Mouse (Mus musculus) megakaryocyte, embryonic 14.5 days (primary cell): ENCODE measurements around the gene Dbr1. TPM values are rescaled to one million over a fixed set of nuclear protein-coding genes. Genes with fewer than 3 reads are reported as not detected.

ENCODE experiments used
- H3K27me3 ChIP-seq: replicated peaks from 2 replicates; pipeline ENCODE3; 2012; ENCODE audit warnings: inconsistent platforms
- H3K36me3 ChIP-seq: replicated peaks from 2 replicates; pipeline ENCODE3; 2012; ENCODE audit warnings: low read length, inconsistent platforms, mixed read lengths
- H3K4me1 ChIP-seq: 2 replicates; pipeline ENCODE4 v1.6.1; 2012; ENCODE audit warnings: inconsistent platforms
- H3K4me3 ChIP-seq: replicated peaks from 2 replicates; pipeline ENCODE3; 2012; ENCODE audit warnings: moderate library complexity, mild to moderate bottlenecking, inconsistent platforms
- H3K9me3 ChIP-seq: 2 replicates; pipeline ENCODE4 v1.6.1; 2012; ENCODE audit warnings: inconsistent platforms
- FLI1 ChIP-seq: IDR thresholded peaks from 2 replicates; pipeline ENCODE4 v1.6.1; 2012; ENCODE audit warnings: low read length, inconsistent platforms, mixed read lengths
- GATA1 ChIP-seq: IDR thresholded peaks from 3 replicates; pipeline ENCODE4 v1.6.1; 2012; ENCODE audit warnings: mixed read lengths, low read length, inconsistent platforms, borderline replicate concordance
- polyA plus RNA-seq: library from polyadenylated mRNA; stranded (reverse); fragments of >175 nt; gene quantifications from 2 replicates; pipeline ENCODE4 v1.2.3, GENCODE M21; 2012; ENCODE audit warnings: low replicate concordance; ENCODE audit not compliant: insufficient read depth

Dbr1 gene
- polyA plus RNA-seq = 12.1 and 13.5 TPM in 2 replicates

DNA sequence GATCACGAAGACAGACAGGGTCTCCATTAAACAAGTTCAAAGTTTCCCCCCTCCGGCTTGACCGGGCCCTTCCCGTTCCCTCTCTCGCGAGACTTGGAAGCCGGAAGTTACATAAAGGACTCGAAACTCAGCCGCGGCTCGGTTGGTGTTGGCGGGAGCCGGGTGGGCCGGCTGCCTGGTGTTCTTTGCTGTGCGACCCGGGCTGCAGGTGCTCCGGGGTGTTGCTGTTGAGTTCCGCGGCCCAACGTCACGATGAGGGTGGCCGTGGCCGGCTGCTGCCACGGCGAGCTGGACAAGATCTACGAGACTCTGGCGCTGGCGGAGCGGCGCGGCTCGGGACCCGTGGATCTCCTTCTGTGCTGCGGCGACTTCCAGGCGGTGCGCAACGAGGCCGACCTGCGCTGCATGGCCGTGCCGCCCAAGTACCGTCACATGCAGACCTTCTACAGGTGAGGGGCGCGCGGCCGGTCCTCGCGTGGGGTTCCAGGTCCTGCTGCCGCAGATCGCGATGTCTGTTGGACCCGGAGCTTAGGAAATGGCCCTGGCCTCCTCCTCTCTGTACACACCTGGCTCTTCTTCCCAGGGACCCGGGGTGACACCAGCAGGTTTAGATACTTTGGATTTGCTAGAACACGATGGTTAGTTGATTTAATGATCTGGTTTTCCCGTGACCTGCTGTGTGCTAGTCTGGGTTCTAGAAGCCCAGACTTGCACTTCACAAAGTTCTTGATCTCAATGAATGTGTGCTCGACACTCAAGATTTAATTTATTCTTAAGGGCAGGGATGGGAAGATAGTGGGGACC, at the start of gene Dbr1:
TSS of gene Dbr1 (plus strand) at position 123 of the 804 bp plus-strand sequence.
- Histone ChIP-seq H3K36me3 (peaks cover 21% of the 10 kb centered on the region), H3K4me1 (peaks cover 42% of the 10 kb centered on the region), H3K9me3 (no peaks in the 10 kb centered on the region), H3K4me3 (peak within 1 kb of the TSS; percentile 100), H3K27me3 (no peaks in the 10 kb centered on the region)
- TF ChIP-seq GATA1 (no peak), FLI1 (peak; percentile 63; the same call in 1 of the 2 replicates)

DNA sequence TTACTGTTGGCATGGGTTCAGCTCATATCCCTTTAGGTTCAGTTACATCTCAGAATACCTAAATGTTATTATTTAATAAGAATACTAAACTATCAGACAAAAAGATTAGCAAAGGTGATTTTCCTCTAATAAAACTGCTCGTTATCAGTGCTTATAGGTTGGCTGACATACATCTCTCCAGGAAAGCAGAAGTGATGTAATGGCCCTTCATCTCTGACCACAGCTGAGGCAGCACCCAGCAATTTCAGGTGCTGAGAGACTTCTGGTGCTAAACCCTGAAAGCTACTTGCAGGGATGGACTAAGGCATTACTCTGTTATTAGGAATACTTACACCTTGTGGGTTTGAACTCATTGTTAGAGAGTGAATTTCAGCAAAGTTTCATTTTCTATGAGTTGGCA, 43.7 kb upstream of the Dbr1 start:
- H3K27me3 ChIP-seq = no peaks in the 10 kb centered on the region
- TF ChIP-seq GATA1 (no peak), FLI1 (no peak)
- peaks cover 93% of the 10 kb centered on the region for H3K36me3 ChIP-seq
- H3K9me3 ChIP-seq = no peaks in the 10 kb centered on the region
- no peak overlapping the region for H3K4me3 ChIP-seq
- no peaks in the 10 kb centered on the region for H3K4me1 ChIP-seq

DNA sequence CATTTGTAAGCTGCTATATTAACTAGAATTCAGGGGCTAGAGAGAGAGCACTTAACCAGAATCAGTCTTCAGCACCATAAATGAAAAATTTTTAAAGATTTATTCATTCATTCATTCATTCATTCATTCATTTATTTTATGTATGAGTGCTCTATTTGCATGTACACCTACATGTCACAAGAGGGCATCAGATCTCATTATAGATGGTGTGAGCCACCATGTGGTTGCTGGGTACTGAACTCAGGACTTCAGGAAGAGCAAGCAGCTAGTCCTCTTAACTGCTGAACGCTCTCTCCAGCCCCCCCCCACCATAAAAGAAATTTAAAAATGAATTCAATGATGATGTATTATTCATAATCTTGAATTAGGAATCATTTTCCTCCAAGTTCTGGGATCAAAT, 29.3 kb upstream of the Dbr1 start:
- TF ChIP-seq FLI1 (no peak), GATA1 (no peak)
- Histone ChIP-seq H3K9me3 (no peaks in the 10 kb centered on the region), H3K4me1 (no peaks in the 10 kb centered on the region), H3K4me3 (no peak overlapping the region), H3K36me3 (peaks cover 23% of the 10 kb centered on the region), H3K27me3 (no peaks in the 10 kb centered on the region)

DNA sequence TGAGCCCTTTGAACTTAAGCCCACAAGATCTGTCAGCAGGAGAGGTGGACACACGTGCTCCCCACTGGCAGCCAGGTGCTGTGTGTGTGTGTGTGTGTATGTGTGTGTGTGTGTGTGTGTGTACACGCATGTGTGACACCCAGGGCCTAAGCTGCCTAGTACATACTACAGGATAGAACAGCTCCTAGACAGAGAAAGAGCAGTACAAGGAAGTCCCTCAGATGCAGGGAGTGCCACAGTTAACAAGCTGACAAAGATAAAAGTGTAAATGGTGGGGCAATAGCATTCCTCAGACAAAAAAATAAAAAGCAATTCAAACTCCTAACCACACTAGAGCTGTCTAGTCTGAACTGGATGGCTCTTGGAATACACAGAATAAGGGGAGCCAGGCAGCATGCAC, 23.5 kb upstream of the Dbr1 start:
- Histone ChIP-seq H3K36me3 (peaks cover 16% of the 10 kb centered on the region), H3K27me3 (no peaks in the 10 kb centered on the region), H3K4me3 (no peak overlapping the region), H3K9me3 (no peaks in the 10 kb centered on the region), H3K4me1 (peaks cover 48% of the 10 kb centered on the region)
- no peak for TF ChIP-seq GATA1
- no peak for TF ChIP-seq FLI1

DNA sequence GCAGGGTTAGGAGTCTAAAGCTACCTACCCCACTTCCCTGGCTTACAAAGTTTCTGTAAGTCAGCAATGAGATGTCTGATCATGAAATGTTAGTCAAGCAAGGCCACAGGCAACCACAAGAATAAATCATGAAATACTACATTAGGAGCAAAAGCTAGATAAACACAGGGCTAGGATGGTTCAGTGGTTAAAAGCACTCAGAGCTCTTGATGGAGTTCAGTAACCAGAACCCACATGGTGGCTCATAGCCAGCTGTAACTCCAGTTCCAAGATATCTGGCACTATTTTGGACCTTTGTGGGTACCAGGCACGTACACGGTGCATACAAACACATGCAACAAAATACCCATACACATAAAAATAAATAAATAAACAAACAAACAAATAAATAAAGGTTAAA, 22.6 kb upstream of the Dbr1 start:
- Histone ChIP-seq H3K36me3 (peaks cover 16% of the 10 kb centered on the region), H3K9me3 (no peaks in the 10 kb centered on the region), H3K4me3 (no peak overlapping the region), H3K4me1 (peaks cover 58% of the 10 kb centered on the region), H3K27me3 (no peaks in the 10 kb centered on the region)
- no peak for TF ChIP-seq GATA1
- TF ChIP-seq FLI1 = no peak

DNA sequence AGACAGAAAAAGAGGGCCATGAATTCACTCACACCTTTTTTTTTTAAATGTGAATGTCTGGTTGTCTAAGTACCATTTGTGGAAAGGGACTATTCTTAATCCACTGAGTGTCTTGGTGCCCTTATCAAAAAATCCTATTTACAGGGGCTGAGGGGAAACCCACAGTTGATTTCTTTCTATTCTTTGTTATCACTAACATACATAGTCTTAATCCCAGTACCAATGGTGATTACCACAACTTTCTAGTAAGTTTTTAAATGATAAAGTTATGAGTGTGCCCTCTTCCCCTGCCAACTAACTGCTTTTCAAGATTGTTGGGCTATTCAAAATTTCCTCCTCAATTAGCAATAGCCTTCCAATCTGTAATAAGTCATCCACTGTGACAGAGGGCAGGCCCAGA, 21.5 kb upstream of the Dbr1 start:
- Histone ChIP-seq H3K4me1 (peaks cover 67% of the 10 kb centered on the region), H3K4me3 (no peak overlapping the region), H3K9me3 (no peaks in the 10 kb centered on the region), H3K36me3 (peaks cover 16% of the 10 kb centered on the region), H3K27me3 (no peaks in the 10 kb centered on the region)
- no peak for TF ChIP-seq FLI1
- TF ChIP-seq GATA1 = no peak

DNA sequence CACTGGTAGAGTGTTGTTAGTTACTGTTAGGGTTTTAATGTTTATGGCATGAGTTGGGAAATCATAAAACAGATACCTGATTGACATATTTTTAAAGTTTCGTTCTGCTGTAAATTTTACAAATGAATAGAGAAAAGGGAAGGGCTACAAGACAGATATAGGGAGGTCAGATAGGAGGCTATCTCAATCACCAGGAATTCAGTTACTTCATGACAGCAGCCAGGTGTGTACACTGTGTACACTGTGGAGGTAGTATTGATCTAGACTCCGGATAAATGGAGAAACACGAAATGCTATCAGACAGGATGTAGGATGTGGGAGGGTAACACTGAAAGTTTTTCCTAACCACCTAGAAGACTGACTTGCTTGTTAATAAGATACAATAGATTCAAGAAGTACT, 20.3 kb upstream of the Dbr1 start:
- TF ChIP-seq FLI1 = no peak
- no peak for TF ChIP-seq GATA1
- Histone ChIP-seq H3K27me3 (no peaks in the 10 kb centered on the region), H3K4me3 (no peak overlapping the region), H3K9me3 (no peaks in the 10 kb centered on the region), H3K4me1 (peaks cover 78% of the 10 kb centered on the region), H3K36me3 (peaks cover 7% of the 10 kb centered on the region)

DNA sequence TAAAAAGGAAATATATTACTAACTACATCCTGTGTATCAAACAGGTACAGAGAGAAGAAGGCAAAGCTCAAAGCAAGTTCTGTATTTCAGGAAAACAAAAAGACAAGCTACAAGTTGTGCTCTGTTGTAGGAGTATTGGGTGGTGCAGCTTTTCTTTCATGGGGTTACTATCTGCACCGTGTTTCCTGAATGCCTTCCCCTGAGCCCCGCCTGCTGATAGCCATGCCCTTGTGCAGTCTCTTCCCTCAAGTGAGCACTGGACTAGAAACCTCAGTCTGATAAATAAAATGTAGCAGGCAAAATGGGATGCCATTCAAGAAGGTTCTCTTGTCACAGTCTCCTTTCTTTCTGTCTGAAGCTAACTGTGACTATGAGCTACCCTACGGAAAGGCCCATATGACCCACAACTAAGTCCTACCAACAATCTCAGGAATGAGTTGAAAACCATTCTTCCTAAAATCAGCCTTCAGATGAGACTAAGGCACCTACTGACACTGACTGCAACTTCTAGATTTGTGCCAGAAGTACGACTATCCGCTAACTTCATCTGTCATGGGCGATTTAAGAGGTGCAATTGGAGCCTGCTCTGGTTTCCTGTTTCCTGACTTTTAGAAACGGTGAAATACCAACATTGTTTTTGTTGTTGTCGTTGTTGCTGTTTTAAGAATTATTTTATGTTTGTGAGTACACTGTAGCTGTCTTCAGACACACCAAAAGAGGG, 17.9 kb upstream of the Dbr1 start:
- Histone ChIP-seq H3K27me3 (no peaks in the 10 kb centered on the region), H3K36me3 (no peaks in the 10 kb centered on the region), H3K4me1 (peaks cover 82% of the 10 kb centered on the region), H3K9me3 (no peaks in the 10 kb centered on the region), H3K4me3 (peak overlapping the region; percentile 73)
- TF ChIP-seq FLI1 (no peak), GATA1 (no peak)

DNA sequence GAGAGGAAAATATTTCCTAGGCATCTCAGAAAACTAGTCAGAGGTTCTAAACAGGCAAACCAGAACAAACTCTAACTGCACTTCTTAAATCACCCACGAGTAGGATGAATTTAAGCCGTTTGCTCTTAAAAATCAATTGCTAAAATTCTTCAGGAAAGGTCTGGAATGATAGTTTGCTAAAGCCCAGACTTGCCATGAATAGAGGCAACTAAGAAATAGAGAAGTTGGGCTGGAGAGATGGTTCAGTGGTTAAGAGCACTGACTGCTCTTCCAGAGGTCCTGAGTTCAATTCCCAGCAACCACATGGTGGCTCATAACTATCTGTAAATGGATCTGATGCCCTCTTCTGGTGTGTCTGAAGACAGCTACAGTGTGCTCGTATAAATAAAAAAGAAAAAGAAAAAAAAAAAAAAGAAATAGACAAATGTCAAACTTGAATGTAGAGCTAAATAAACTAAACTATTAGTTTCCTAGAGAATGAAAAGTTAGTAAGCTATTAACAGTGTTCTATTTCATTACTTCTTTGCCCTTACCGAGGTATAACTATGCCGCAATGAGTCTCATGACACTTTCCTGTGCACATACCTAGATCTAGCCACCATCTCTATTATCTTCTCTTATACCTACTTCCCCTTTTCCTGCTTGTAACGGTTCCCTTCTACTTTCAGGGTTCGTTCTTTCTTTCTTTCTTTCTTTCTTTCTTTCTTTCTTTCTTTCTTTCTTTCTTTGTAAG, 16.6 kb upstream of the Dbr1 start:
- Histone ChIP-seq H3K4me1 (peaks cover 79% of the 10 kb centered on the region), H3K9me3 (no peaks in the 10 kb centered on the region), H3K36me3 (no peaks in the 10 kb centered on the region), H3K27me3 (no peaks in the 10 kb centered on the region), H3K4me3 (no peak overlapping the region)
- TF ChIP-seq FLI1 (no peak), GATA1 (no peak)

DNA sequence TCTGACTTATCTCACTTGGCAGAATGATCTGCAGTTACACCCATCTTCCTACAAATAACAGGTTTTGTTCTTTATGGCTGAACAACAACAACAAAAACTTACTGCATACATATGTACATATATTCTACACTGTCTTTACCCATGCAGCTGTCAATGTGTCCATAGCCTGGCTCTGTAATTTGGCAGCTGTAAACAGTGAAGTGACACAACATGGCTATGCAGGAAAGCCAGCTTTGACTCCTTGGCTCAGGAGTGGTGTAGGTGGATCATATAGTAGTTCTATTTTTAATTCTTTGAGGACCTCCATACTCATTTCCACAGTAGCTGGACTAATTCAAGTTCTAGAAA, 16.1 kb upstream of the Dbr1 start:
- Histone ChIP-seq H3K4me1 (peaks cover 74% of the 10 kb centered on the region), H3K4me3 (peak overlapping the region; percentile 60), H3K9me3 (no peaks in the 10 kb centered on the region), H3K27me3 (no peaks in the 10 kb centered on the region), H3K36me3 (no peaks in the 10 kb centered on the region)
- TF ChIP-seq FLI1 = no peak
- no peak for TF ChIP-seq GATA1
